ENCODE assay signal across 9 mouse cellular contexts in the genomic region with DNA sequence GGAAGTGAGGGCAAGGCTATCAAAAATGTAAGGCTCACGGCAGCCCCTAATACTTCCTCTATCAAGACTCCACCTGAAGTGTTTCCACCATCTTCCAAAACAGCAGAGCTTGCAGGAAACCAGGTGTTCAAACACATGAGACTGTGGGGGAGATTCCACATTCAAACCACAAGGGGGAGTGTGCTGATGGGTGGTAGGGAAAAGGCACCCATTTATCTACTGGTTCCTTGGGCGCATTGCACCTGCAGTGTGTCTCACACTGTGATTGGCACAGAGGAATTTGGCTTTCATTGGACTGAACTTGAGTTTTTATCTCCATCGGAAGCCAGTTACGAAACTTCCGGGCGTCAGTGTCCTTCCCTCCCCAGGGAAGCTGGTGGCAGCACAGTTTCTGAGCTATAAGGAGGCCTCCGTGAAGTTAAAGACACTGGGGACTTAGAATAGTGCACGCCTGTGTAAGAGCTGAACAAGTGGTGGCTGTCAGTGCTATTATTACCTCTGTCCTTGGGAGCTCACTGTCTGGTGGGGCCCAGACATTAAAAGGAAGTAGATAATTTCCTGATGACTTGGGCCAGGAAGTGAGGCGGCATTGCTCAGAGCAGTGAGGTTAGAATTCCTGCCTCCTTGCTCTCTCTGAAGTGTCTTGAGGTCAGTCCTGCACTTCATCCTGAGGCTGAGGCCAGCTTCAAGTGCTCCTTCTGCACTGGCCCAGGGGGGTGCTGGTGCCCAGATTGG. TPM values are rescaled to one million over a fixed set of nuclear protein-coding genes. Genes with fewer than 3 reads are reported as not detected.
DNase-seq lines count a peak whose midpoint lies in the region; ATAC-seq and TF ChIP-seq lines count a peak whose summit lies in the region.
"Had no signal": no experiment of that assay in that cellular context is flagged by ENCODE, and none has a peak within 500 bp of the region (broad histone marks: within the 10 kb centered on the region; RNA-seq: fewer than 3 reads in every experiment).

No protein-coding gene starts in this region.

- ATAC-seq in heart, postnatal 0 days (ENCODE audit: insufficient read depth, low read depth) = peak; percentile 55; the same call in 1 of the 2 replicates
- ATAC-seq in forebrain, embryonic 16.5 days = no peak

- 71% methylated on average over 9 of the region's 9 CpGs for WGBS in kidney, adult 2 months
- 28% methylated on average over 9 of the region's 9 CpGs for WGBS in heart, postnatal 0 days
- WGBS in forebrain, embryonic 16.5 days = 84% methylated on average over 9 of the region's 9 CpGs

- no peak overlapping the region for H3K9ac ChIP-seq in heart, postnatal 0 days (replicated peaks; ENCODE audit: low read depth, low read length)
- no peak overlapping the region for H3K9ac ChIP-seq in forebrain, embryonic 16.5 days (replicated peaks; ENCODE audit: low read depth, low read length)
- H3K9ac ChIP-seq: liver, embryonic 15.5 days had no signal

- no peak overlapping the region for H3K4me3 ChIP-seq in kidney, adult 2 months (ENCODE audit: insufficient read depth, low read depth, low read length)
- H3K4me3 ChIP-seq in heart, postnatal 0 days (ENCODE audit: low read depth, low read length) = no peak overlapping the region
- H3K4me3 ChIP-seq in forebrain, embryonic 16.5 days (replicated peaks; ENCODE audit: low read length) = no peak overlapping the region
- H3K4me3 ChIP-seq: liver, embryonic 15.5 days had no signal

- no peaks in the 10 kb centered on the region for H3K4me1 ChIP-seq in kidney, adult 2 months (ENCODE audit: control insufficient read depth, insufficient read depth, low read length)
- H3K4me1 ChIP-seq in heart, postnatal 0 days (ENCODE audit: control insufficient read depth, insufficient read depth) = peaks cover 12% of the 10 kb centered on the region
- peaks cover 9% of the 10 kb centered on the region for H3K4me1 ChIP-seq in forebrain, embryonic 16.5 days (replicated peaks; ENCODE audit: control insufficient read depth, insufficient read depth, low read length)

- no peaks in the 10 kb centered on the region for H3K36me3 ChIP-seq in kidney, adult 2 months (ENCODE audit: control insufficient read depth, insufficient read depth, low read length)
- H3K36me3 ChIP-seq in heart, postnatal 0 days (replicated peaks; ENCODE audit: control insufficient read depth, insufficient read depth, low read length) = no peaks in the 10 kb centered on the region
- no peaks in the 10 kb centered on the region for H3K36me3 ChIP-seq in forebrain, embryonic 16.5 days (ENCODE audit: control insufficient read depth, insufficient read depth)
- H3K36me3 ChIP-seq: liver, embryonic 15.5 days had no signal

- no peak for TF ChIP-seq EP300 in heart, postnatal 0 days (IDR thresholded peaks at IDR 0.05; ENCODE audit: low read depth)

- H3K27me3 ChIP-seq in kidney, adult 2 months (replicated peaks; ENCODE audit: control insufficient read depth, insufficient read depth, low read length) = no peaks in the 10 kb centered on the region
- H3K27me3 ChIP-seq in heart, postnatal 0 days (ENCODE audit: control insufficient read depth, insufficient read depth, low read length) = no peaks in the 10 kb centered on the region
- H3K27me3 ChIP-seq in forebrain, embryonic 16.5 days (replicated peaks; ENCODE audit: control insufficient read depth, insufficient read depth, low read length) = peaks cover 3% of the 10 kb centered on the region; the same call in 1 of the 2 replicates
- H3K27me3 ChIP-seq: liver, embryonic 15.5 days had no signal

- peak; percentile 72 for TF ChIP-seq CTCF in kidney, adult 2 months (conservative IDR thresholded peaks at IDR 0.05; ENCODE audit: insufficient read depth, insufficient read length, low read depth, low read length)
- TF ChIP-seq CTCF in heart, postnatal 0 days (IDR thresholded peaks at IDR 0.05; ENCODE audit: low read depth) = peak; percentile 46

- no peak overlapping the region for H3K4me2 ChIP-seq in heart, postnatal 0 days (ENCODE audit: low read depth, low read length)
- H3K4me2 ChIP-seq in forebrain, embryonic 16.5 days (ENCODE audit: low read length) = no peak overlapping the region
- H3K4me2 ChIP-seq: liver, embryonic 15.5 days had no signal

- DNase-seq in kidney, adult 2 months = peak; percentile 50
- DNase-seq in kidney, adult 8-10 months = no peak
- DNase-seq in WW6 (ENCODE audit: low read depth, low spot score) (peak; percentile 24), MN1 (ENCODE audit: low spot score) (no peak)
- DNase-seq in heart, postnatal 0 days (ENCODE audit: low spot score) = peak; percentile 20
- peak; percentile 56 for DNase-seq in lung, postnatal 36 days
- DNase-seq in spleen, postnatal 10 days (ENCODE audit: low spot score in 2 of 2) = no peak

- no peaks in the 10 kb centered on the region for H3K9me3 ChIP-seq in heart, postnatal 0 days (replicated peaks; ENCODE audit: control insufficient read depth, low read length)
- no peaks in the 10 kb centered on the region for H3K9me3 ChIP-seq in forebrain, embryonic 16.5 days (ENCODE audit: control insufficient read depth, low read length)
- H3K9me3 ChIP-seq: liver, embryonic 15.5 days had no signal

- TF ChIP-seq POLR2A in kidney, adult 2 months (IDR thresholded peaks at IDR 0.05; ENCODE audit: low read depth, low read length) = no peak

- no peak overlapping the region for H3K27ac ChIP-seq in kidney, adult 2 months (ENCODE audit: insufficient read depth, low read depth, low read length)
- H3K27ac ChIP-seq in heart, postnatal 0 days (ENCODE audit: low read depth) = 0 out of 2 replicates have a peak overlapping the region, but pooled peaks have one; percentile 18
- H3K27ac ChIP-seq in forebrain, embryonic 16.5 days (ENCODE audit: low read length) = no peak overlapping the region
- H3K27ac ChIP-seq: liver, embryonic 15.5 days had no signal

RNA-seq across cellular contexts. Expression of a gene that starts 49.0 kb away (rescaled TPM):
- 2.9 and 4.8 TPM in 2 replicates for polyA plus RNA-seq in kidney, adult 2 months (2012; rRNA removed)
- 0.54 and 2.3 TPM in 2 replicates for total RNA-seq in heart, postnatal 0 days (2014; rRNA removed; ENCODE audit: low replicate concordance)
- 0.23 and 0.30 TPM in 2 replicates for polyA plus RNA-seq in heart, postnatal 0 days (2015; fragmentation: Nextera tagmentation; extraction: Ambion mirVana)
- polyA plus RNA-seq in forebrain, embryonic 16.5 days (2015; fragmentation: Nextera tagmentation; extraction: Ambion mirVana) = 0.12 and 0.13 TPM in 2 replicates

Comparison
In these comparisons a context has a peak if more than half of its experiments do, and no peak if none do; other contexts are left out.
1. DNase-seq: peak in kidney, adult 2 months (single experiment), WW6 (single experiment), heart, postnatal 0 days (single experiment) and lung, postnatal 36 days (single experiment); none in kidney, adult 8-10 months (0 of 2), spleen, postnatal 10 days (0 of 2) and MN1 (single experiment).